Mouse (Mus musculus) embryonic fibroblast, embryonic 13.5 days (primary cell): ENCODE measurements around the gene Ppp4r3a. TPM values are rescaled to one million over a fixed set of nuclear protein-coding genes. Genes with fewer than 3 reads are reported as not detected.

ENCODE experiments used
- H3K27ac ChIP-seq: 2 replicates; pipeline ENCODE4 v1.5.1; 2012; ENCODE audit warnings: low read length, control low read depth, inconsistent platforms; ENCODE audit not compliant: insufficient read depth
- H3K4me1 ChIP-seq: 2 replicates; pipeline ENCODE4 v1.6.1; 2011; ENCODE audit warnings: low read length; ENCODE audit not compliant: control insufficient read depth, insufficient read depth
- H3K4me3 ChIP-seq: 2 replicates; pipeline ENCODE4 v1.5.1; 2011; ENCODE audit warnings: mild to moderate bottlenecking, control low read depth, low read length; ENCODE audit not compliant: insufficient read depth
- CTCF ChIP-seq: IDR thresholded peaks from 2 replicates; pipeline ENCODE4 v1.5.1; 2011; ENCODE audit warnings: mild to moderate bottlenecking, control low read depth, low read length, moderate library complexity, borderline replicate concordance; ENCODE audit not compliant: insufficient read depth
- POLR2A ChIP-seq: IDR thresholded peaks from 2 replicates; pipeline ENCODE4 v1.6.1; 2011; ENCODE audit warnings: low read depth, mild to moderate bottlenecking, control low read depth, low read length, moderate library complexity
- polyA plus RNA-seq: library from polyadenylated mRNA; stranded (reverse); fragments of >200 nt; gene quantifications from 2 replicates; pipeline ENCODE4 v1.2.4, GENCODE M21; 2011; ENCODE audit warnings: low read depth; ENCODE audit not compliant: missing spikeins, insufficient read length

Gene Ppp4r3a
- polyA plus RNA-seq, 1 experiment: 92.5 TPM

- no peak for TF ChIP-seq CTCF
- TF ChIP-seq POLR2A: no peak
- Histone ChIP-seq H3K27ac (no peak overlapping the region), H3K4me3 (no peak overlapping the region), H3K4me1 (no peaks in the 10 kb centered on the region)
Measured at GRCm38 (mm10) chr12:101039956-101040355, 43.5 kb downstream of the Ppp4r3a start.

GRCm38 (mm10) chr12:101028954-101029731 is 54.4 kb downstream of the Ppp4r3a start, which contains the start of gene Ccdc88c:
Gene Ccdc88c (minus strand): TSS chr12:101029056.
- peak; percentile 88 for TF ChIP-seq CTCF
- no peak for TF ChIP-seq POLR2A
- H3K4me3 ChIP-seq: peak within 1 kb of the TSS; percentile 51
- no peak within 1 kb of the TSS for H3K27ac ChIP-seq
- H3K4me1 ChIP-seq: peaks cover 6% of the 10 kb centered on the region; the same call in 1 of the 2 replicates

GRCm38 (mm10) chr12:101028247-101028953 is 55.1 kb downstream of the Ppp4r3a start:
- no peak overlapping the region for H3K27ac ChIP-seq
- H3K4me1 ChIP-seq: peaks cover 6% of the 10 kb centered on the region; the same call in 1 of the 2 replicates
- TF ChIP-seq POLR2A: no peak
- no peak for TF ChIP-seq CTCF
- peak overlapping the region; percentile 51 for H3K4me3 ChIP-seq

- no peak overlapping the region for H3K27ac ChIP-seq
- H3K4me1 ChIP-seq: peaks cover 6% of the 10 kb centered on the region; the same call in 1 of the 2 replicates
- TF ChIP-seq CTCF (no peak), POLR2A (no peak)
- peak overlapping the region; percentile 51 for H3K4me3 ChIP-seq
Measured at GRCm38 (mm10) chr12:101027451-101028246, 55.9 kb downstream of the Ppp4r3a start.

- Histone ChIP-seq H3K4me1 (peaks cover 6% of the 10 kb centered on the region; the same call in 1 of the 2 replicates), H3K4me3 (no peak overlapping the region), H3K27ac (no peak overlapping the region)
- no peak for TF ChIP-seq CTCF
- TF ChIP-seq POLR2A: no peak
Measured at GRCm38 (mm10) chr12:101026946-101027345, 56.6 kb downstream of the Ppp4r3a start.

- no peak overlapping the region for H3K4me3 ChIP-seq
- peaks cover 6% of the 10 kb centered on the region; the same call in 1 of the 2 replicates for H3K4me1 ChIP-seq
Measured at GRCm38 (mm10) chr12:101026518-101026917, 57.0 kb downstream of the Ppp4r3a start.

GRCm38 (mm10) chr12:101026025-101026424 is 57.5 kb downstream of the Ppp4r3a start:
- Histone ChIP-seq H3K27ac (no peak overlapping the region), H3K4me3 (no peak overlapping the region), H3K4me1 (peaks cover 6% of the 10 kb centered on the region; the same call in 1 of the 2 replicates)
- TF ChIP-seq POLR2A (no peak), CTCF (no peak)

More at GRCm38 (mm10) chr12:101026518-101026917, 57.0 kb downstream of the Ppp4r3a start:
- TF ChIP-seq POLR2A: no peak
- no peak for TF ChIP-seq CTCF
- no peak overlapping the region for H3K27ac ChIP-seq

GRCm38 (mm10) chr12:101025379-101025778 is 58.1 kb downstream of the Ppp4r3a start:
- H3K27ac ChIP-seq: no peak overlapping the region
- peaks cover 6% of the 10 kb centered on the region; the same call in 1 of the 2 replicates for H3K4me1 ChIP-seq
- H3K4me3 ChIP-seq: no peak overlapping the region
- TF ChIP-seq POLR2A (no peak), CTCF (no peak)

GRCm38 (mm10) chr12:101024824-101025223 is 58.7 kb downstream of the Ppp4r3a start:
- no peak overlapping the region for H3K27ac ChIP-seq
- no peak for TF ChIP-seq CTCF
- TF ChIP-seq POLR2A: no peak
- H3K4me3 ChIP-seq: no peak overlapping the region
- peaks cover 6% of the 10 kb centered on the region; the same call in 1 of the 2 replicates for H3K4me1 ChIP-seq
